Mouse (Mus musculus): ENCODE measurements at regions not wholly inside any gene's neighbourhood (a gene's known extent, or its start where the extent isn't known, plus 50 kb on each side); places are given as distances from the start of the nearest gene placed in this dataset.

DNA sequence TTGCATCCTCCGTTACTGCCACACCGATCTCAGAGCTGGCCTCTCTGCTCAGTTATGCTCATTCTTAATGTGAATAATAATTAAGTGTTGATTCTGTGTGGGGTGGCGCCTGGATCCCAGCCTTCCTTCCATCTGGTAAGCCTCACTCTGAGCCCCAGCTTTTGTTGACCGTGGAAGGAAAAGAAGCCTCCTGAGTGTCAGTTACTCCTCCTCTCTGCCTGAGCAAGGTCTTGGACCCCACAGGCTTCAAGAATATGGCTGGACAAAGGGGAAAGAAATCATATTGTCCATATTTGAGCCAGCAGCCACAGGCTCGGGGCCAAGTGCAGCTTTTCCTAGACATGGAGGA lies 259.9 kb upstream of the Cnr1 start:
- Histone ChIP-seq H3K4me3 (replicated peaks in 1 of 3; ENCODE audit: low read depth in 2 of 3, low read length in 2 of 3, poor library complexity in 1 of 3) (no peak overlapping the region), H3K9ac (ENCODE audit: insufficient read depth, low read depth) (no peak overlapping the region), H3K27ac (ENCODE audit: insufficient read depth, low read depth) (no peak overlapping the region), H3K4me2 (ENCODE audit: insufficient read depth, low read depth, poor library complexity, severe bottlenecking) (no peak overlapping the region), H3K27me3 (replicated peaks) (no peaks in the 10 kb centered on the region), H3K79me2 (replicated peaks; ENCODE audit: control insufficient read depth, extremely low read depth, insufficient read depth, poor library complexity, severe bottlenecking) (no peaks in the 10 kb centered on the region), H3K9me3 (replicated peaks; ENCODE audit: low read length) (no peaks in the 10 kb centered on the region), H3K36me3 (replicated peaks in 1 of 2; ENCODE audit: control insufficient read depth in 1 of 2, insufficient read depth in 1 of 2, low read length in 1 of 2) (no peaks in the 10 kb centered on the region), H3K4me1 (ENCODE audit: control insufficient read depth in 1 of 2, insufficient read depth in 2 of 2) (no peaks in the 10 kb centered on the region; a peak in 1 of 4 replicates)
- dilution Hi-C loops (cut with MboI; ENCODE audit: extremely low pct_ligation_motif_present, extremely low pct_unique_long_range_greater_than_20kb, low sequenced_read_pairs): no loop called here
- no peak for TF ChIP-seq POLR2A (IDR thresholded peaks at IDR 0.05; ENCODE audit: low read depth, low read length)
- no peak for TF ChIP-seq NELFE (IDR thresholded peaks at IDR 0.05; ENCODE audit: low read depth, low read length)
- no peak for TF ChIP-seq CTCF (conservative IDR thresholded peaks at IDR 0.05 in 1 of 2, IDR thresholded peaks at IDR 0.05 in 1 of 2; ENCODE audit: low read depth in 2 of 2, low read length in 2 of 2)
- DNase-seq (ENCODE audit: extremely low read depth): no peak
- in situ Hi-C loops (cut with MboI; ENCODE audit: low pct_ligation_motif_present, low pct_unique_long_range_greater_than_20kb, low sequenced_read_pairs): no loop called here

DNA sequence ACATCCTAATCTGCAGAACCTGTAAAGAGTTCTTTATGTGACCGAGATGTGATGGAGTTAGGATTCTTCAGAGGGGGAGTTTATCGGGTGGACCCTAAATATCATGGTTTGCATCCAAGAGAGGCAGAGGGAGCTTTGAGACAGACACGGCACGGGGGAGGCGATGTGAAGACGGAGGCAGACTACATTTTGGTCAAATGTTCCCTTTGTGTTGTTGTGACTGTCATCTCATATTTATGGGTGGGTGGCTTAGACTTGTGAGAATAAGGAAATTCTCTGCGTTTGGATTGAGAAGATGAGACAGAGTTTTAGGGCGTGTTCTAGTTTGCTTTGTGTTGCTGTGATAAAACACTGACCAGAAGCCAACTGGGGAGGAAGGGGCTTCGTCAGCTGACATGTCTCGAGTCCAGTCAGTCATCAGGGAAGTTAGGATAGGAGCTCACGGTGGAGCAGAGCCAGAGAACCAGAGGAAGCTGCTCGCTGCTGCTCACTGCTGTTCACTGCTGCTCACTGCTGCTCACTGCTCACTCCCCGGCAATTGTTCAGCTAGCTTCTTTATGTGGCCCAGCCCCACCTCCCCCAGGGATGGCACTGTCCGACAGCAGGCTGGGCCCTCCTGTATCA lies 259.0 kb upstream of the Cnr1 start:
- Histone ChIP-seq H3K9me3 (replicated peaks; ENCODE audit: low read length) (no peaks in the 10 kb centered on the region), H3K4me2 (ENCODE audit: insufficient read depth, low read depth, poor library complexity, severe bottlenecking) (no peak overlapping the region), H3K27ac (ENCODE audit: insufficient read depth, low read depth) (no peak overlapping the region), H3K36me3 (replicated peaks in 1 of 2; ENCODE audit: control insufficient read depth in 1 of 2, insufficient read depth in 1 of 2, low read length in 1 of 2) (no peaks in the 10 kb centered on the region), H3K27me3 (replicated peaks) (no peaks in the 10 kb centered on the region), H3K4me1 (ENCODE audit: control insufficient read depth in 1 of 2, insufficient read depth in 2 of 2) (no peaks in the 10 kb centered on the region; a peak in 1 of 4 replicates), H3K9ac (ENCODE audit: insufficient read depth, low read depth) (no peak overlapping the region), H3K4me3 (replicated peaks in 1 of 3; ENCODE audit: low read depth in 2 of 3, low read length in 2 of 3, poor library complexity in 1 of 3) (no peak overlapping the region), H3K79me2 (replicated peaks; ENCODE audit: control insufficient read depth, extremely low read depth, insufficient read depth, poor library complexity, severe bottlenecking) (no peaks in the 10 kb centered on the region)
- TF ChIP-seq CHD1 (IDR thresholded peaks at IDR 0.05; ENCODE audit: low read depth, low read length) (no peak), RAD21 (IDR thresholded peaks at IDR 0.05; ENCODE audit: low read depth, low read length) (peak; percentile 34), SMC3 (IDR thresholded peaks at IDR 0.05; ENCODE audit: low read depth, low read length) (peak; percentile 51), RCOR1 (conservative IDR thresholded peaks at IDR 0.05; ENCODE audit: low read depth, low read length) (no peak), CTCF (conservative IDR thresholded peaks at IDR 0.05 in 1 of 2, IDR thresholded peaks at IDR 0.05 in 1 of 2; ENCODE audit: low read depth in 2 of 2, low read length in 2 of 2) (peak in 1 of 2 experiments; percentile 40; a peak in 2 of 4 replicates), CHD2 (IDR thresholded peaks at IDR 0.05; ENCODE audit: low read length) (no peak)
- dilution Hi-C loops (cut with MboI; ENCODE audit: extremely low pct_ligation_motif_present, extremely low pct_unique_long_range_greater_than_20kb, low sequenced_read_pairs): no loop called here
- no peak for DNase-seq (ENCODE audit: extremely low read depth)
- in situ Hi-C loops (cut with MboI; ENCODE audit: low pct_ligation_motif_present, low pct_unique_long_range_greater_than_20kb, low sequenced_read_pairs): no loop called here

GRCm38 (mm10) chr4:33668431-33668830 lies 256.0 kb upstream of the Cnr1 start:
- in situ Hi-C loops (cut with MboI; ENCODE audit: low pct_ligation_motif_present, low pct_unique_long_range_greater_than_20kb, low sequenced_read_pairs): no loop called here
- dilution Hi-C loops (cut with MboI; ENCODE audit: extremely low pct_ligation_motif_present, extremely low pct_unique_long_range_greater_than_20kb, low sequenced_read_pairs): no loop called here
- no peak for TF ChIP-seq MAFK (IDR thresholded peaks at IDR 0.05; ENCODE audit: insufficient replicate concordance, low read length)
- TF ChIP-seq ZC3H11A (IDR thresholded peaks at IDR 0.05; ENCODE audit: low read depth, low read length): no peak
- no peak for TF ChIP-seq SIN3A (IDR thresholded peaks at IDR 0.05; ENCODE audit: low read length)
- no peak for TF ChIP-seq RCOR1 (conservative IDR thresholded peaks at IDR 0.05; ENCODE audit: low read depth, low read length)
- TF ChIP-seq TBP (conservative IDR thresholded peaks at IDR 0.05; ENCODE audit: low read depth, low read length): no peak
- no peak for TF ChIP-seq MAX (IDR thresholded peaks at IDR 0.05; ENCODE audit: low read length)
- TF ChIP-seq POLR2A (IDR thresholded peaks at IDR 0.05; ENCODE audit: low read depth, low read length): no peak
- TF ChIP-seq BHLHE40 (IDR thresholded peaks at IDR 0.05; ENCODE audit: low read depth, low read length): no peak
- no peak for TF ChIP-seq CHD1 (IDR thresholded peaks at IDR 0.05; ENCODE audit: low read depth, low read length)
- no peak for TF ChIP-seq UBTF (IDR thresholded peaks at IDR 0.05; ENCODE audit: low read depth, low read length)
- no peak for TF ChIP-seq MEF2A (IDR thresholded peaks at IDR 0.05; ENCODE audit: borderline replicate concordance, low read depth, low read length)
- TF ChIP-seq USF2 (conservative IDR thresholded peaks at IDR 0.05; ENCODE audit: low read depth, low read length): no peak
- no peak for TF ChIP-seq E2F4 (IDR thresholded peaks at IDR 0.05; ENCODE audit: insufficient replicate concordance, low read depth, low read length)
- TF ChIP-seq JUN (IDR thresholded peaks at IDR 0.05; ENCODE audit: insufficient read depth, low read depth, low read length): no peak
- TF ChIP-seq JUND (conservative IDR thresholded peaks at IDR 0.05; ENCODE audit: low read depth, low read length): no peak
- no peak for TF ChIP-seq USF1 (IDR thresholded peaks at IDR 0.05; ENCODE audit: low read depth, low read length)
- no peak for TF ChIP-seq KAT2A (IDR thresholded peaks at IDR 0.05; ENCODE audit: insufficient replicate concordance, low read length)
- TF ChIP-seq EP300 (IDR thresholded peaks at IDR 0.05; ENCODE audit: low read length): no peak
- no peak for TF ChIP-seq POLR2AphosphoS2 (IDR thresholded peaks at IDR 0.05; ENCODE audit: low read depth, low read length)
- TF ChIP-seq PAX5 (IDR thresholded peaks at IDR 0.05; ENCODE audit: low read length): no peak
- H3K4me3 ChIP-seq (replicated peaks in 1 of 3; ENCODE audit: low read depth in 2 of 3, low read length in 2 of 3, poor library complexity in 1 of 3): no peak overlapping the region
- no peak overlapping the region for H3K27ac ChIP-seq (ENCODE audit: insufficient read depth, low read depth)
- H3K36me3 ChIP-seq (replicated peaks in 1 of 2; ENCODE audit: control insufficient read depth in 1 of 2, insufficient read depth in 1 of 2, low read length in 1 of 2): no peaks in the 10 kb centered on the region
- no peak overlapping the region for H3K4me2 ChIP-seq (ENCODE audit: insufficient read depth, low read depth, poor library complexity, severe bottlenecking)
- H3K79me2 ChIP-seq (replicated peaks; ENCODE audit: control insufficient read depth, extremely low read depth, insufficient read depth, poor library complexity, severe bottlenecking): no peaks in the 10 kb centered on the region
- H3K9me3 ChIP-seq (replicated peaks; ENCODE audit: low read length): peaks cover 3% of the 10 kb centered on the region
- H3K9ac ChIP-seq (ENCODE audit: insufficient read depth, low read depth): no peak overlapping the region
- no peaks in the 10 kb centered on the region; a peak in 1 of 4 replicates for H3K4me1 ChIP-seq (ENCODE audit: control insufficient read depth in 1 of 2, insufficient read depth in 2 of 2)
- DNase-seq (ENCODE audit: extremely low read depth): no peak
- no peaks in the 10 kb centered on the region for H3K27me3 ChIP-seq (replicated peaks)
